Mouse (Mus musculus) regulatory T cell (primary cell): ENCODE measurements around the gene Hoxa13.

Source experiments
- in situ Hi-C: fragments of 300-600 bp; cut with MboI, MseI; formaldehyde crosslinking; loops from one replicate; pipeline ENCODE4 v1.15.1; 2025; ENCODE audit warnings: high pct_unique_total_duplicates

Hoxa13 gene

GRCm38 (mm10) chr6:52270494-52271480 is 10.1 kb upstream of the Hoxa13 start:
- in situ Hi-C loops, result loop anchor here (10.0 kb wide), 1 partner anchor 304 kb away; no protein-coding TSS in a partner anchor

- in situ Hi-C loops, result no loop called here
Measured at GRCm38 (mm10) chr6:52268756-52269155, 8.1 kb upstream of the Hoxa13 start.

GRCm38 (mm10) chr6:52268341-52268740 is 7.7 kb upstream of the Hoxa13 start:
- in situ Hi-C loops, result no loop called here

- in situ Hi-C loops, result no loop called here
Measured at GRCm38 (mm10) chr6:52267691-52268090, 7.0 kb upstream of the Hoxa13 start.

GRCm38 (mm10) chr6:52267221-52267620 is 6.5 kb upstream of the Hoxa13 start:
- in situ Hi-C loops, result no loop called here

GRCm38 (mm10) chr6:52266666-52266985 is 5.9 kb upstream of the Hoxa13 start:
- in situ Hi-C loops, result no loop called here

GRCm38 (mm10) chr6:52265913-52266665 is 5.4 kb upstream of the Hoxa13 start:
- in situ Hi-C loops, result no loop called here

- in situ Hi-C loops, result no loop called here
Measured at GRCm38 (mm10) chr6:52265306-52265912, 4.7 kb upstream of the Hoxa13 start.

- in situ Hi-C loops, result no loop called here
Measured at GRCm38 (mm10) chr6:52264106-52264790, 3.6 kb upstream of the Hoxa13 start.

- in situ Hi-C loops, result no loop called here
Measured at GRCm38 (mm10) chr6:52263321-52263585, 2.6 kb upstream of the Hoxa13 start.

- in situ Hi-C loops, result no loop called here
Measured at GRCm38 (mm10) chr6:52262463-52263320, 2.0 kb upstream of the Hoxa13 start.

GRCm38 (mm10) chr6:52261751-52262462 is 1.2 kb upstream of the Hoxa13 start:
- in situ Hi-C loops, result no loop called here

- in situ Hi-C loops, result loop anchor here (10.0 kb wide), 1 partner anchor 565 kb away; no protein-coding TSS in a partner anchor
Measured at GRCm38 (mm10) chr6:52259811-52260261, 844 bp downstream of the Hoxa13 start.

- in situ Hi-C loops, result loop anchor here (10.0 kb wide), 1 partner anchor 566 kb away; no protein-coding TSS in a partner anchor
Measured at GRCm38 (mm10) chr6:52259081-52259790, 1.4 kb downstream of the Hoxa13 start.

GRCm38 (mm10) chr6:52256956-52257355 is 3.7 kb downstream of the Hoxa13 start:
- in situ Hi-C loops, result loop anchor here (10.0 kb wide), 1 partner anchor 568 kb away; no protein-coding TSS in a partner anchor

- in situ Hi-C loops, result loop anchor here (5.0 to 10.0 kb wide), 2 partner anchors 571 to 658 kb away; no protein-coding TSS in a partner anchor
Measured at GRCm38 (mm10) chr6:52253511-52254500, 6.9 kb downstream of the Hoxa13 start.

GRCm38 (mm10) chr6:52252775-52253376 is 7.8 kb downstream of the Hoxa13 start:
- in situ Hi-C loops, result loop anchor here (5.0 to 10.0 kb wide), 2 partner anchors 572 to 659 kb away; no protein-coding TSS in a partner anchor
